Mouse (Mus musculus): ENCODE data around the gene Frmpd2. TPM values are rescaled to one million over a fixed set of nuclear protein-coding genes. Genes with fewer than 3 reads are reported as not detected.

The Frmpd2 gene
- not detected in 2 replicates for polyA plus RNA-seq (2012)

DNA sequence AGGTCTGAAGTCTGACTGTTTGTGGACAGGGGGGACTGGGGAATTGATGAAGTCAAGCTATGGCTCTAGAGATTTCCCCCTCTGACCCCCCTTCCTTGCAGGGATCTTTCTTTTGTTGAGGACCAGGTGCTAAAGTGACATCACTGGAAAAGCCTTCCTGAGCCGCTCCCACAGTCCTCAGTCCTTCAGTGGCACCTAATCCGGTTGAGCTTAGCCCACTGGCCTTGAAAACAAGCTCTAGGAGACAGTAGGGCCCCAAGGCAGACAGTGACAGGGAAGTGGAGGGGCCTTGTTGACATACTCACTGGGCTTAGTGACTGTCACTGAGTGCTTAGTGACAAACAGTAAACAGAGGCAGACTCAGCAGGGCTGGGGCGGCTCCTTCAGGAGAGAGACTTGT, at the start of gene Frmpd2:
Gene Frmpd2, plus strand, starts transcription at position 366 of the 400 bp plus-strand sequence.

GRCm38 (mm10) chr14:33447027-33447569, 24.4 kb upstream of the Frmpd2 start, which contains the start of gene Mapk8:
Gene Mapk8, minus strand, starts transcription at chr14:33447158.

DNA sequence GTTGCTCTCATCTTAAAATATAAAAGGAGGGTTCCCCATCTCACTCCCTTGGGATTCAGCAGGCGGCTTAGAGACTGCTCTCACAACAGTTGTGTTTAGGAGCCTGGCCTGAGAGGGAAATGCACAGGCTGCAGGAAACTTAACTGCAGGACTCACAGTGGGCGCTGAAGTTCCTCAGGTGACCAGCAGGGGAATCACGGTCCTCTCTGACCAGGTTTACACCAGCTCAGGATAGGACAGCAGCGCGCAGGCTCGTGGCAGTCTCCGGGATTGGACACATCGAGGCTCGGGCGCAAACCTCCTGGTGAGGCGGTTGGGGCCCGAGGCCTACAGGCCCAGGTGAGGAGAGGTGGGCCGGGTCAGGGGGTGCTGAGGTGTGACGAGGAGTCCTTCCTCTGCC, 117.5 kb downstream of the Frmpd2 start, which contains the start of gene Ptpn20:
Gene Ptpn20, plus strand, starts transcription at position 257 of the 400 bp plus-strand sequence.

Other genes starting within 250 kb of the Frmpd2 start
- gene Mapk8, start 24.5 kb upstream of the Frmpd2 start, polyA plus RNA-seq (2012): 10.3 and 12.2 TPM in 2 replicates
- gene Ptpn20, start 117.5 kb downstream of the Frmpd2 start, polyA plus RNA-seq (2012): not detected in 2 replicates

Measured in megakaryocyte-erythroid progenitor cell, adult 5 weeks (primary cell).